Mouse (Mus musculus) E14TG2a.4 (cell line): ENCODE measurements around the gene Zc3h6.

Experiments used
- CTCF ChIP-seq: conservative IDR thresholded peaks from 2 replicates; pipeline ENCODE4 v1.5.1; 2014; ENCODE audit warnings: low read length
- NANOG ChIP-seq: IDR thresholded peaks from 2 replicates; pipeline ENCODE4 v1.6.1; 2014; ENCODE audit warnings: borderline replicate concordance, low read length, mixed read lengths

GRCm38 (mm10) chr2:129047811-129048210 lies 80.6 kb downstream of the Zc3h6 start, which contains the start of gene Vinac1:
- no peak for TF ChIP-seq CTCF
- no peak for TF ChIP-seq NANOG
